Mouse (Mus musculus) mesoderm, embryonic 11.5 days (tissue): ENCODE data around the gene Dab1.

ENCODE experiments used
- DNase-seq: peaks from one replicate; pipeline ENCODE4 v3.0.0-alpha.2; 2012; ENCODE audit warnings: low read depth, low spot score

Gene Dab1

GRCm38 (mm10) chr4:104665553-104665952 is 1046.4 kb downstream of the Dab1 start:
- DNase-seq = peak; percentile 56

- peak; percentile 16 for DNase-seq
Observed at GRCm38 (mm10) chr4:104666831-104667551, 1047.8 kb downstream of the Dab1 start.

DNA sequence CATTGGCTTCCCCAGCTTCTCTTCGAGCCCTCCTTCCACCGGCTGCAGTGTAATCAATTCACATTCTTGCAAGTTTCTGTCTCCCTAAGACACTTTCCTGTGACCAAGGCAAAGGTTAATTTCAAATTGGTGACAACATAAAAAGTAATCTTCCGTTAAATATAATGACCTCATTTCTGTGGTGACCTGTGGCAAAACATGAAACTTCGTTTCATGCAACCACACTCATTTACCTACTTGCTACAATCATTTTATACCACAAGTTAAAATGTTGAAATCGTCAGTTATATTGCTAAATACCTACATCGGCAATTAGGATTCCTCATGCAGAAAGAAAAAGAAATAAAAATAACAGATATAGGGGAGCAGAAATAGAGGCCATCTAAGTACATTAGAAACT is 1048.9 kb downstream of the Dab1 start:
- no peak for DNase-seq

DNA sequence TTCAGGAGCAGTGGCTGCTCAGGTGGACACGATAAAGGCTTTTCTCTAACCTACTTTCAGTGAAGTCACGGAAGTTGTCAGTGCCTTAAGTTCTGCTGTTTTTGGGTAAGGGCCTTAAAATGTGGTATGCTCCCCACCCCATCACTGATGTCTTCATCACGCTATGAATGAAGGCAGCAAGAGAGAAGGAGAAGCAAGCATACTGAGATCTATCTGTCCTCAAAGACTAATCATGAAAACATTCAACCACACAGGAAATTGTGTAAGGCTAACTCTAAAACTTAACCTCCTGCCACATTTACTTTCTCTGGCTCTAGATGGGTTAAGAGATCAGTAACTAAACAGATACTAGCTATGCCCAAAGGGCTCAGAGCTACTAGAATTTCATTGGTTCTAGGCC is 1050.2 kb downstream of the Dab1 start:
- DNase-seq = no peak

DNA sequence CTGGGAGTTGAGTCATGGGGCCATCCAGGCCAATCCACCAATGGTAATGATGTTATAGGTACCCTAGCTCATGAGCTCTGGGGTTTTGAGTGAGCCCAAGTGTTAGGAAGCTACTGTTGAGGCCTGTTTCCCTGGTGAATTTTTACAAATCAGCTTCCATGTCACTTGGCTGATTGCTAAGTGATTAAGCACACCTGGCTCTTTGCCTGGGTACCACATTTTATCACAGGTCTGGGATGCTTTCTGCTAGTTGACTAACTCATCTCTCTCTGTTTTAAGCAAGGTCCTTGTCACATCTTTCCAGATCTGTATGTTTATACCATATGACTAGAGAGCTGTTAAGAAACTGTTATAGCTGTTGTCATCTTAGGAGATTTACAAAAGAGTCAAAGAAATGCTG is 1051.6 kb downstream of the Dab1 start:
- no peak for DNase-seq

- DNase-seq = no peak
Observed at GRCm38 (mm10) chr4:104673317-104673716, 1054.2 kb downstream of the Dab1 start.

DNA sequence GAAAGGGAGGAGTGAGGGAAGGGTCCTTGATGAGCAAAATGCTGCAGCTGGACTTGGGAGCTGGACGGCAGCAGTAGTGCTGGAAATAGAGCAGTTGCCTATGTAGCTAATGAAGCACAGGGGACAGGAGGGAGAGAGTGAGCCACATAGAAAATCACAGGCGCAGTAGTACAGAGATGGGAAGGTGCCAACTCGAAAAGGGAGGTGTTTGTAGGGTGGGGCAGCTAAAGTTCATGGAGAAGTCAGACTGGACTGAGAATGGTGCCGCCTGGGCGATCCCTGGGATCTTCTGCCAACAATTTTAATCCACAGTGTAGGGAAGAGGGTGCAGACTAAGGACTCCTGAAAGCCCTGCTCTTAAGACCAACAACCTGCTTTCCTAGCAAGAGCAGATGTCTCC is 1055.5 kb downstream of the Dab1 start:
- DNase-seq = no peak

GRCm38 (mm10) chr4:104678234-104678633 is 1059.1 kb downstream of the Dab1 start:
- no peak for DNase-seq

- DNase-seq = no peak
Observed at GRCm38 (mm10) chr4:104680475-104680874, 1061.3 kb downstream of the Dab1 start.

- peak; percentile 32 for DNase-seq
Observed at GRCm38 (mm10) chr4:104686137-104686809, 1067.1 kb downstream of the Dab1 start.

DNA sequence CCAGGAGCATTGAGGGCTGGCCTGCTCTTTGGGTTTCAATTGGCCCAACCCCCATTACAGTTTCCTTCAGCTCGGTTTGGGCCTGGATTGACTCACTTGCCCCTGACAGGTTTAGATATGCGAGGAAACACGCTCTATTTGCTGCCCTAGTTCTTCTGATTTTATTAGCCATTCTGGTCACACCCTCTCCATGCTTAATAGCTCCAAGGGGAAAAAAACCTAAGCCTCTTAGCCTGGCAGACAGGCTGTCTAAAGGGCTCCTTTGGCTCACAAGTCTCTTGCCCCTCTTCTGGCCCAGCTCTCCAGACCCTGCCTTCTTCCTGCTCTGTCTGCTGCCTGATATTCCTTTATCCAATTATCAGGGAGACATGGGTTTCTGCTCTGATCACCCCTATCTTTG is 1069.9 kb downstream of the Dab1 start:
- DNase-seq = no peak

- no peak for DNase-seq
Observed at GRCm38 (mm10) chr4:104691026-104691425, 1071.9 kb downstream of the Dab1 start.

GRCm38 (mm10) chr4:104694188-104694587 is 1075.0 kb downstream of the Dab1 start:
- no peak for DNase-seq

DNA sequence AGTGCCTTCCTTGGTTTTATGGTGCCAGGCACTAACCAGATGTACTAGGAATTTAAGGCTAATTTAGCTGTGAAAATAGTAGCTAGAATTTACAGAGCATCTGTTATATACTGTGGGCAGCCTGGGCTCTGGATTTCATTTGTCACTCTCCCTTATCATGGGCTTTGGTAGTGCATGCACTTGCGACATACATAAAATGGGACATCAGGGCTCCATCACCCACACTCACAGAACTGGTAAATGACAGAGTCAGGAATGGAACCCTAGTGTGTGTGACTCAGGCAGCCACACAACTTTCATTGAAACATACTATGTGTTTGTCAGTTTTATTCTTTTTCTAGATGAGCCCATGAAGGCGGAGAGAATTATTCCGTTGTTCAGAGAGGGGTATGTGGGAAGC is 1077.4 kb downstream of the Dab1 start:
- DNase-seq = no peak

GRCm38 (mm10) chr4:104697703-104698102 is 1078.5 kb downstream of the Dab1 start:
- no peak for DNase-seq

GRCm38 (mm10) chr4:104705664-104706645 is 1086.8 kb downstream of the Dab1 start:
- no peak for DNase-seq

- no peak for DNase-seq
Observed at GRCm38 (mm10) chr4:104712338-104713083, 1093.4 kb downstream of the Dab1 start.

DNA sequence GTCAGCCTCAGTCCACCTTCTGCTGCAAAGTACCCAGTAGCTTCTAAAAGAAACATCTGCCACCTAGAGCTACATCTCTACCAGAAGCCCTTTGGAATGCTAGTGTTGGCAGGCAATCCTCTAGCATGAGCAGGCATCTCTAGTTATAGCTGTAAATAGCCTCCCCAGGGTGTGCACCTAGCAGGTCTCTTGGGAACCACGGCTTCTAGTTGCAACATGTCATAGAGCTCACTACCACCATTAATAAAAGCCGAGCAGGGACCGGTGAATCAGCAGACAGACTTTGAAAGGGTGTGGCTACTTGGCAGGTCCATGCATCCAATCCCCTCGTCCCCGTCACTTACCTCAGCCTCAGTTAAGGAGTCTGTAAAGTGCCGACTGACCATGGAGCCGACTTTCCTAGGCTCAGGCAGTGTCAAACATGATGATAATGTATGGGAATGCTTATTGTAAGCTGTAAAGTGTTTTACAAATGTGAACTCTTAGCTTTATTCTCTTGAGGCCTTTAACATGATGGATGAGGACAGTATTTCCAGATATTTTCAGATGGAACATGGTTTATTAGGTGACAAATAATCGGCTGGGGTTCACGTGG is 1095.9 kb downstream of the Dab1 start:
- DNase-seq = no peak

GRCm38 (mm10) chr4:104715857-104716256 is 1096.7 kb downstream of the Dab1 start:
- DNase-seq = no peak

DNA sequence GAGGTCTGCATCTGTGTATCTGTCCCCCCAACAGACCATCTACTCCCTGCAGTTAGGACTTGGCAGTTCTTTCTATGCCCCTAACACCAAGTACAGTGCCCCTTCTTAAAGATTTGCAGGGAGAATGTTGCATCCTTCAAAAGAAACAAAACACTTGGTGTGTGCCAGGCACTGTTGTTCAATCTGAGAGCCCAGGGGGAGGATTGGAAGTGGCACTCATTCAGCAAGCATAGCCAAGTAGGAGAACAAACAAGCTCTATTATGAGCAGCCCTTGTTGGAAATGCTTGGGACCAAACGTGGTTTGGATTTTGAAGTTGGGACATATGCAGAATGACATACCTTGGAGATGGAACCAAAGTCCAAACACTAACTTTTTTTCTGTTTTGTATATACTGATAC is 1097.3 kb downstream of the Dab1 start:
- DNase-seq = no peak
